Mouse (Mus musculus) ES-E14 (cell line): ENCODE data around the gene Bcar3. TPM values are rescaled to one million over a fixed set of nuclear protein-coding genes. Genes with fewer than 3 reads are reported as not detected.

Source experiments
- DNase-seq: peaks from one replicate; pipeline ENCODE4 v3.0.0-alpha.2; 2013; ENCODE audit warnings: low read depth, low spot score
- H3K27ac ChIP-seq: 2 replicates; pipeline ENCODE4 v1.5.1; 2012; ENCODE audit warnings: low read depth, mild to moderate bottlenecking, low read length, moderate library complexity, mixed read lengths; ENCODE audit not compliant: poor library complexity, insufficient read depth, severe bottlenecking
- H3K36me3 ChIP-seq: 2 replicates; pipeline ENCODE4 v1.6.1; 2012; ENCODE audit warnings: mild to moderate bottlenecking, low read length, moderate library complexity, mixed read lengths; ENCODE audit not compliant: control insufficient read depth, poor library complexity, insufficient read depth, severe bottlenecking
- H3K4me1 ChIP-seq, 2 experiments: fragments of 150-350 bp in 1 of 2; sonication (generic) in 1 of 2; 2 replicates each; pipeline ENCODE4 v1.6.1; 2012; ENCODE audit warnings: low read length in 2 of 2, mild to moderate bottlenecking in 1 of 2, mixed read lengths in 1 of 2; ENCODE audit not compliant: control insufficient read depth in 2 of 2, insufficient read depth in 2 of 2, poor library complexity in 1 of 2
- H3K4me3 ChIP-seq, 2 experiments: fragments of 150-350 bp in 1 of 2; sonication (generic) in 1 of 2; 2 replicates each; pipeline ENCODE4 v1.5.1; 2012; ENCODE audit warnings: low read length in 2 of 2, low read depth in 1 of 2, mild to moderate bottlenecking in 1 of 2, mixed read lengths in 1 of 2; ENCODE audit not compliant: insufficient read depth in 1 of 2, poor library complexity in 1 of 2, severe bottlenecking in 1 of 2
- H3K9ac ChIP-seq: 2 replicates; pipeline ENCODE4 v1.6.1; 2012; ENCODE audit warnings: low read depth, mild to moderate bottlenecking, low read length, mixed read lengths; ENCODE audit not compliant: poor library complexity, insufficient read depth, severe bottlenecking
- H3K9me3 ChIP-seq: fragments of 150-350 bp; sonication (generic); 2 replicates; pipeline ENCODE4 v1.6.1; 2012; ENCODE audit warnings: low read depth, mild to moderate bottlenecking, low read length; ENCODE audit not compliant: control insufficient read depth, insufficient read depth
- CHD2 ChIP-seq: IDR thresholded peaks from 2 replicates; pipeline ENCODE4 v1.6.1; 2014; ENCODE audit warnings: mild to moderate bottlenecking, low read depth, low read length, inconsistent platforms
- HCFC1 ChIP-seq: IDR thresholded peaks from 2 replicates; pipeline ENCODE4 v1.6.1; 2012; ENCODE audit warnings: low read length, inconsistent platforms, borderline replicate concordance; ENCODE audit not compliant: insufficient read depth
- MAFK ChIP-seq: IDR thresholded peaks from 2 replicates; pipeline ENCODE4 v1.6.1; 2014; ENCODE audit warnings: mild to moderate bottlenecking, low read depth, low read length, inconsistent platforms; ENCODE audit not compliant: insufficient read depth
- ZC3H11A ChIP-seq: IDR thresholded peaks from 2 replicates; pipeline ENCODE4 v1.6.1; 2012; ENCODE audit warnings: low read depth, mild to moderate bottlenecking, inconsistent platforms, low read length, borderline replicate concordance
- ZNF384 ChIP-seq: IDR thresholded peaks from 2 replicates; pipeline ENCODE4 v1.6.1; 2012; ENCODE audit warnings: low read depth, low read length, inconsistent platforms
- in situ Hi-C, 2 experiments: fragments of 600-800 bp; cut with MboI; formaldehyde crosslinking; loops; one replicate each; pipeline ENCODE4 v1.15.1; 2025; ENCODE audit warnings: low sequenced_read_pairs in 2 of 2, inconsistent platforms in 1 of 2; ENCODE audit not compliant: unreplicated experiment in 2 of 2
- total RNA-seq: library from RNA; depleted of rRNA; stranded (reverse); fragments of 300-350 nt; gene quantifications from 2 replicates; pipeline ENCODE4 v1.2.3, GENCODE M21; 2012

Gene Bcar3
- total RNA-seq, 1 experiment: 24.5 TPM

GRCm38 (mm10) chr3:122453875-122454274 lies 159.9 kb downstream of the Bcar3 start:
- no peaks in the 10 kb centered on the region for H3K9me3 ChIP-seq
- peaks cover 9% of the 10 kb centered on the region; the same call in 1 of the 2 replicates for H3K36me3 ChIP-seq
- TF ChIP-seq MAFK: no peak
- TF ChIP-seq CHD2: no peak
- no peak for TF ChIP-seq ZNF384
- no peak for TF ChIP-seq ZC3H11A
- no peak for TF ChIP-seq HCFC1
- no peak overlapping the region for H3K27ac ChIP-seq
- H3K4me1 ChIP-seq: peaks cover 7 to 21% of the 10 kb centered on the region in 2 experiments
- no peak overlapping the region for H3K9ac ChIP-seq
- H3K4me3 ChIP-seq: no peak overlapping the region
- in situ Hi-C loops: no loop called here
- no peak for DNase-seq

- DNase-seq: no peak
- Histone ChIP-seq H3K4me1 (peaks cover 4 to 21% of the 10 kb centered on the region in 2 experiments; a peak in 3 of 4 replicates), H3K9me3 (no peaks in the 10 kb centered on the region), H3K36me3 (peaks cover 2% of the 10 kb centered on the region; the same call in 1 of the 2 replicates), H3K4me3 (no peak overlapping the region), H3K27ac (no peak overlapping the region), H3K9ac (no peak overlapping the region)
- TF ChIP-seq HCFC1 (no peak), MAFK (no peak), ZNF384 (no peak), ZC3H11A (no peak), CHD2 (no peak)
- in situ Hi-C loops: no loop called here
Observed at GRCm38 (mm10) chr3:122456156-122456555, 162.2 kb downstream of the Bcar3 start.

GRCm38 (mm10) chr3:122456807-122457206 lies 162.9 kb downstream of the Bcar3 start:
- no peak overlapping the region for H3K9ac ChIP-seq
- H3K27ac ChIP-seq: no peak overlapping the region
- H3K4me3 ChIP-seq: no peak overlapping the region
- no peaks in the 10 kb centered on the region for H3K9me3 ChIP-seq
- no peak for TF ChIP-seq ZC3H11A
- no peak for TF ChIP-seq CHD2
- TF ChIP-seq MAFK: no peak
- no peak for TF ChIP-seq ZNF384
- TF ChIP-seq HCFC1: no peak
- peaks cover 4 to 21% of the 10 kb centered on the region in 2 experiments; a peak in 3 of 4 replicates for H3K4me1 ChIP-seq
- in situ Hi-C loops: no loop called here
- H3K36me3 ChIP-seq: peaks cover 2% of the 10 kb centered on the region; the same call in 1 of the 2 replicates
- DNase-seq: no peak

GRCm38 (mm10) chr3:122457723-122458122 lies 163.8 kb downstream of the Bcar3 start:
- H3K4me1 ChIP-seq: peaks cover 6 to 26% of the 10 kb centered on the region in 2 experiments; a peak in 3 of 4 replicates
- in situ Hi-C loops: no loop called here
- no peak for DNase-seq
- H3K36me3 ChIP-seq: peaks cover 2% of the 10 kb centered on the region; the same call in 1 of the 2 replicates
- H3K4me3 ChIP-seq: no peak overlapping the region
- no peak overlapping the region for H3K9ac ChIP-seq
- H3K27ac ChIP-seq: no peak overlapping the region
- TF ChIP-seq ZC3H11A (no peak), HCFC1 (no peak), CHD2 (no peak), MAFK (no peak), ZNF384 (no peak)
- no peaks in the 10 kb centered on the region for H3K9me3 ChIP-seq
